Mouse (Mus musculus): ENCODE results near the gene Gm21704.
"Not testable (repeated sequence)": the region's sequence is repeated elsewhere in the genome, so short reads cannot be mapped to it uniquely, and the experiment has no call there.

Gm21704 gene

GRCm38 (mm10) chrY:3410067-3410466, at the start of gene Gm21704, which contains the start of gene Gm21708:
TSS of gene Gm21704 (minus strand) at chrY:3410167.
TSS of gene Gm21708 (minus strand) at chrY:3410167.
- not testable (repeated sequence) for DNase-seq

- not testable (repeated sequence) for DNase-seq
Observed at GRCm38 (mm10) chrY:3345229-3345628, 64.7 kb downstream of the Gm21704 start, which contains the start of gene Gm21693. TSS of gene Gm21693 (minus strand) at chrY:3345329.

GRCm38 (mm10) chrY:3340661-3341060, 69.3 kb downstream of the Gm21704 start:
- DNase-seq, result peak; percentile 12
